Mouse (Mus musculus): ENCODE data around the gene Cptp.
A peak's percentile ranks its signal among the peaks of the same experiment; 100 is the strongest.

Cptp gene

GRCm38 (mm10) chr4:155869317-155870033, at the start of gene Cptp, which contains the start of gene Ints11:
Gene Cptp, minus strand, starts transcription at chr4:155869440.
Gene Ints11, plus strand, starts transcription at chr4:155869546.
- DNase-seq (ENCODE audit: low read depth, low spot score), result peak; percentile 95
- Histone ChIP-seq H3K27me3 (ENCODE audit: control insufficient read depth, insufficient read depth, low read length, poor library complexity, severe bottlenecking) (no peaks in the 10 kb centered on the region), H3K36me3 (ENCODE audit: control insufficient read depth, insufficient read depth, low read length, poor library complexity, severe bottlenecking) (peaks cover 5% of the 10 kb centered on the region; the same call in 1 of the 2 replicates)

GRCm38 (mm10) chr4:155908751-155909150, 39.5 kb upstream of the Cptp start:
- Histone ChIP-seq H3K36me3 (ENCODE audit: control insufficient read depth, insufficient read depth, low read length, poor library complexity, severe bottlenecking) (no peaks in the 10 kb centered on the region; the same call in 1 of the 2 replicates), H3K27me3 (ENCODE audit: control insufficient read depth, insufficient read depth, low read length, poor library complexity, severe bottlenecking) (no peaks in the 10 kb centered on the region)
- no peak for DNase-seq (ENCODE audit: low read depth, low spot score)

GRCm38 (mm10) chr4:155908281-155908680, 39.0 kb upstream of the Cptp start:
- Histone ChIP-seq H3K36me3 (ENCODE audit: control insufficient read depth, insufficient read depth, low read length, poor library complexity, severe bottlenecking) (no peaks in the 10 kb centered on the region; the same call in none of the 2 replicates), H3K27me3 (ENCODE audit: control insufficient read depth, insufficient read depth, low read length, poor library complexity, severe bottlenecking) (no peaks in the 10 kb centered on the region)
- DNase-seq (ENCODE audit: low read depth, low spot score), result no peak

GRCm38 (mm10) chr4:155907003-155907402, 37.8 kb upstream of the Cptp start:
- DNase-seq (ENCODE audit: low read depth, low spot score), result no peak
- Histone ChIP-seq H3K36me3 (ENCODE audit: control insufficient read depth, insufficient read depth, low read length, poor library complexity, severe bottlenecking) (peaks cover 2% of the 10 kb centered on the region), H3K27me3 (ENCODE audit: control insufficient read depth, insufficient read depth, low read length, poor library complexity, severe bottlenecking) (no peaks in the 10 kb centered on the region)

GRCm38 (mm10) chr4:155906125-155906524, 36.9 kb upstream of the Cptp start:
- H3K27me3 ChIP-seq (ENCODE audit: control insufficient read depth, insufficient read depth, low read length, poor library complexity, severe bottlenecking), result no peaks in the 10 kb centered on the region
- H3K36me3 ChIP-seq (ENCODE audit: control insufficient read depth, insufficient read depth, low read length, poor library complexity, severe bottlenecking), result peaks cover 2% of the 10 kb centered on the region
- DNase-seq (ENCODE audit: low read depth, low spot score), result no peak

- H3K27me3 ChIP-seq (ENCODE audit: control insufficient read depth, insufficient read depth, low read length, poor library complexity, severe bottlenecking), result no peaks in the 10 kb centered on the region
- DNase-seq (ENCODE audit: low read depth, low spot score), result no peak
- H3K36me3 ChIP-seq (ENCODE audit: control insufficient read depth, insufficient read depth, low read length, poor library complexity, severe bottlenecking), result peaks cover 2% of the 10 kb centered on the region
Measured at GRCm38 (mm10) chr4:155905634-155906033, 36.4 kb upstream of the Cptp start.

- DNase-seq (ENCODE audit: low read depth, low spot score), result peak; percentile 32
Measured at GRCm38 (mm10) chr4:155904318-155905102, 35.3 kb upstream of the Cptp start.

GRCm38 (mm10) chr4:155903246-155903645, 34.0 kb upstream of the Cptp start:
- Histone ChIP-seq H3K36me3 (ENCODE audit: control insufficient read depth, insufficient read depth, low read length, poor library complexity, severe bottlenecking) (peaks cover 2% of the 10 kb centered on the region), H3K27me3 (ENCODE audit: control insufficient read depth, insufficient read depth, low read length, poor library complexity, severe bottlenecking) (no peaks in the 10 kb centered on the region)
- no peak for DNase-seq (ENCODE audit: low read depth, low spot score)

More at GRCm38 (mm10) chr4:155904318-155905102, 35.3 kb upstream of the Cptp start:
- peaks cover 2% of the 10 kb centered on the region for H3K36me3 ChIP-seq (ENCODE audit: control insufficient read depth, insufficient read depth, low read length, poor library complexity, severe bottlenecking)
- H3K27me3 ChIP-seq (ENCODE audit: control insufficient read depth, insufficient read depth, low read length, poor library complexity, severe bottlenecking), result no peaks in the 10 kb centered on the region

GRCm38 (mm10) chr4:155901205-155901604, 32.0 kb upstream of the Cptp start:
- no peaks in the 10 kb centered on the region for H3K27me3 ChIP-seq (ENCODE audit: control insufficient read depth, insufficient read depth, low read length, poor library complexity, severe bottlenecking)
- peaks cover 2% of the 10 kb centered on the region for H3K36me3 ChIP-seq (ENCODE audit: control insufficient read depth, insufficient read depth, low read length, poor library complexity, severe bottlenecking)
- DNase-seq (ENCODE audit: low read depth, low spot score), result no peak

- DNase-seq (ENCODE audit: low read depth, low spot score), result no peak
- Histone ChIP-seq H3K27me3 (ENCODE audit: control insufficient read depth, insufficient read depth, low read length, poor library complexity, severe bottlenecking) (no peaks in the 10 kb centered on the region), H3K36me3 (ENCODE audit: control insufficient read depth, insufficient read depth, low read length, poor library complexity, severe bottlenecking) (peaks cover 2% of the 10 kb centered on the region)
Measured at GRCm38 (mm10) chr4:155899355-155899754, 30.1 kb upstream of the Cptp start.

- Histone ChIP-seq H3K36me3 (ENCODE audit: control insufficient read depth, insufficient read depth, low read length, poor library complexity, severe bottlenecking) (peaks cover 2% of the 10 kb centered on the region), H3K27me3 (ENCODE audit: control insufficient read depth, insufficient read depth, low read length, poor library complexity, severe bottlenecking) (no peaks in the 10 kb centered on the region)
- no peak for DNase-seq (ENCODE audit: low read depth, low spot score)
Measured at GRCm38 (mm10) chr4:155898318-155898717, 29.1 kb upstream of the Cptp start.

GRCm38 (mm10) chr4:155896461-155896860, 27.2 kb upstream of the Cptp start:
- no peaks in the 10 kb centered on the region for H3K27me3 ChIP-seq (ENCODE audit: control insufficient read depth, insufficient read depth, low read length, poor library complexity, severe bottlenecking)
- no peaks in the 10 kb centered on the region; the same call in 1 of the 2 replicates for H3K36me3 ChIP-seq (ENCODE audit: control insufficient read depth, insufficient read depth, low read length, poor library complexity, severe bottlenecking)
- DNase-seq (ENCODE audit: low read depth, low spot score), result no peak

- Histone ChIP-seq H3K36me3 (ENCODE audit: control insufficient read depth, insufficient read depth, low read length, poor library complexity, severe bottlenecking) (no peaks in the 10 kb centered on the region; the same call in 1 of the 2 replicates), H3K27me3 (ENCODE audit: control insufficient read depth, insufficient read depth, low read length, poor library complexity, severe bottlenecking) (no peaks in the 10 kb centered on the region)
- peak; percentile 18 for DNase-seq (ENCODE audit: low read depth, low spot score)
Measured at GRCm38 (mm10) chr4:155895826-155896225, 26.6 kb upstream of the Cptp start.

GRCm38 (mm10) chr4:155895216-155895615, 26.0 kb upstream of the Cptp start:
- Histone ChIP-seq H3K27me3 (ENCODE audit: control insufficient read depth, insufficient read depth, low read length, poor library complexity, severe bottlenecking) (no peaks in the 10 kb centered on the region), H3K36me3 (ENCODE audit: control insufficient read depth, insufficient read depth, low read length, poor library complexity, severe bottlenecking) (no peaks in the 10 kb centered on the region; the same call in 1 of the 2 replicates)
- no peak for DNase-seq (ENCODE audit: low read depth, low spot score)

- H3K36me3 ChIP-seq (ENCODE audit: control insufficient read depth, insufficient read depth, low read length, poor library complexity, severe bottlenecking), result no peaks in the 10 kb centered on the region; the same call in 1 of the 2 replicates
- DNase-seq (ENCODE audit: low read depth, low spot score), result no peak
- no peaks in the 10 kb centered on the region for H3K27me3 ChIP-seq (ENCODE audit: control insufficient read depth, insufficient read depth, low read length, poor library complexity, severe bottlenecking)
Measured at GRCm38 (mm10) chr4:155894311-155894881, 25.2 kb upstream of the Cptp start.
